Mouse (Mus musculus) cerebellum, adult (tissue): ENCODE data around the gene Hist4h4.
A peak's percentile ranks its signal among the peaks of the same experiment; 100 is the strongest.
"Not testable (repeated sequence)": the region's sequence is repeated elsewhere in the genome, so short reads cannot be mapped to it uniquely, and the experiment has no call there.

ENCODE experiments used
- ATAC-seq: cut with Nextera tagmentation; 2 replicates; pipeline ENCODE4 v1.9.2; 2017; ENCODE audit warnings: mild to moderate bottlenecking, moderate library complexity, mixed read lengths; ENCODE audit not compliant: insufficient number of reproducible peaks, low FRiP score, low TSS enrichment

Hist4h4 gene

DNA sequence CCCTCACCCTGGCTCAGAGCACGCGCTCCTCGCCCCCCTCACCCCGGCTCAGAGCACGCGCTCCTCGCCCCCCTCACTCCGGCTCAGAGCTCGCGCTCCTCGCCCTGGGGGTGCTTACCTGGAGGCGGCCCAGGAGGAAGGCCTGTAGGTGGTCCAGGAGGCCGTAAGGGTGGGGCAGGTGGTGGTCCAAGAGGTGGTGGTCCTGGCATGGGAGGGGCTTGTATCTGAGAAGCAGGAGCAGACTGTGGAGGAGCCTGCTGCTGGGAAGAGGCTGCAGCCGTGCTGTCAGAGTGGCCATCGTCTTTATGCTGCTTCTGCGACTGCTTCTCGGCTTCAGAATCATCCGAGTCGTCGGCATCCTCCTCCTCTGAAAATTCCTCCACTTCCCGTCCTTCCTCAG lies 12.6 kb upstream of the Hist4h4 start:
- ATAC-seq: no peak

GRCm38 (mm10) chr6:136815381-136815780 lies 11.2 kb upstream of the Hist4h4 start:
- ATAC-seq: no peak

GRCm38 (mm10) chr6:136813117-136813516 lies 8.9 kb upstream of the Hist4h4 start:
- no peak for ATAC-seq

DNA sequence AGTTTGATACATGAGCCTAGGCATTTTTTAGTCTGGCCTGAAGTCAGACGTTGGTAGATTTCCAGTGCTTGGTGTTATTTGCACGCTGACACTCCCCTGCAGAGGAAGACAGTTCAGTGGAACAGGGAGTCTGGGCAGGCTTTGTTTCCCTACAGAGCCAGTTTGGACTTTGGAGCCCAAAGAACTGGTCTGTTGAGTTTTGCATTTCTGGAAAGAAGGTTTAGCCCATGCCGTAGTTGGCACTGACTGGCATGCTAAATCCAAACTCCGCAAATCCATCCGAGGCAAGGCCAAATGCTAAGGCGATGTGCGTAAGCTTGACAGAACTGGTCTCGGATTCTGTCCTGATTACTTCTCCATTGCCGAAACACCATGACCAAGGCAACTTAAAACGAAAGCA lies 7.0 kb upstream of the Hist4h4 start:
- ATAC-seq: no peak

- ATAC-seq: no peak
Measured at GRCm38 (mm10) chr6:136809673-136810072, 5.5 kb upstream of the Hist4h4 start.

DNA sequence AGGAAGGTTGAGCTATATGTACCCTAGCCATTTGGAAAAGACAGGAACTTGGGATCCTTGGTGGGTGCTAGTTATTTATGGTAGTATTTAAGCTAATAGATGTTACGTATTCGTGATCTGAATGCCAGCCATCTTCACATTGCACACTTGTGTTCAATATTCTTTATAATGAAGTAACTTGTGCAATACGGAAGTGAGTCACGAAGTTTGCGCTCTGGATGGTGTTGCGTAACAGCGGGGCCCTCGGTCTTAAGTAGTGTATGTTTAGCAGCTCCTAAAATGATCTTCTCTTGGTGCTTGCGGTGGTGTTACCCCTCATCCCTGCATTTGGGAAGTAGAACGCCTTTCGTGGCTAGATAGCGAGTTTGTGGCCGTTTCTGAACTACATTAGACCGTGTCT lies 4.9 kb upstream of the Hist4h4 start:
- no peak for ATAC-seq

- ATAC-seq: peak; percentile 3; the same call in 1 of the 2 replicates
Measured at GRCm38 (mm10) chr6:136808631-136809046, 4.4 kb upstream of the Hist4h4 start.

DNA sequence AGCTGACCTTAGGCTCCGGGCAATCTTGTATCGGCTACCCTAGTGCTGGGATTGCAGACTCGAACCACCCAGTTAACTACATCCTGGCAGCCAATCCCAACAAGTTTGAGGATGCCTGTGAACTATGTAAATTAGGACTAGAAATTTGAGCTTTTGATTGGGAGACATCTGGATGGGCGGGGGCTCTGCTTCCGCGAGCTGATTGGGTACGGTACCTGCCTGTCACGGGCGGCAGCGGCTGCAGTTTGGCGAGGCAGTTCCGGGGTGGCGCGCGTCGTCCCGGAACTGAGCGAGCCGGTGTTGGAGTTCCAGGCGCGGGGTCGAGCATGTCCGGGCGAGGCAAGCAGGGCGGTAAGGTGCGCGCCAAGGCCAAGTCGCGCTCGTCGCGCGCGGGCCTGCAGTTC lies 3.8 kb upstream of the Hist4h4 start, which contains the start of gene H2afj:
TSS of gene H2afj (plus strand) at position 231 of the 404 bp plus-strand sequence.
- peak; percentile 86 for ATAC-seq

DNA sequence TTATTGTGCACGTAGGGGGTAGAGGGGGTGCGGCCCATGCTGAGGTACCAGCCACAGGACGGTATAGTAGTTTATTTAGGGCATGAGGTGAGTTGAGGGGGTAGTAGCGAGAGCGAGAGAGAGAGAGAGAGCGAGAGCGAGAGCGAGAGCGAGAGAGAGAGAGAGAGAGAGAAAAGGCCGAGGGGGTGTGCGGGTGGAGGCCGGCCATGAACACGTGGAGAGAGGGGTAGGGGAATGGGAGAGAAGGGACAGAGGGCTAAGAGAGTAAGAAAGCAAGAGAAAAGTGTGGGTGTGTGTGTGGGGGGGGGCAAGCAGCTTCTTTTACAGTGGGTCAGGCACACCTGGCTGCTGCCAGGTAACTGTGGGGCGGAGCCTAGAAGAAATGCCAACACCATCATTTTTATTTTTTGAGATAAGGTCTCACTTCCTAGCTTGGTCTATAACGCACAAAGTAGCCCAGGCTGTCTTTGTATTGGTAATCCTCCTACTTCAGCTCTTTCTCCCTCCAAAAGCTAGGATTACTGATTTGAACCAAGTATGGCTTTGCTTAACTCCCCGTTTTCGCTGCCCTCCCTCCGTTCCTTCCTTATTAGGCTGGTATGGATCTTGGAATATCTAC lies 3.3 kb upstream of the Hist4h4 start:
- no peak for ATAC-seq

- ATAC-seq: no peak
Measured at GRCm38 (mm10) chr6:136806819-136807218, 2.6 kb upstream of the Hist4h4 start.

GRCm38 (mm10) chr6:136805409-136805775 lies 1.2 kb upstream of the Hist4h4 start:
- no peak for ATAC-seq

- ATAC-seq: no peak
Measured at GRCm38 (mm10) chr6:136804705-136805408, 642 bp upstream of the Hist4h4 start.

- ATAC-seq: no peak
Measured at GRCm38 (mm10) chr6:136803093-136803738, 999 bp downstream of the Hist4h4 start.

- ATAC-seq: no peak
Measured at GRCm38 (mm10) chr6:136801274-136801673, 2.9 kb downstream of the Hist4h4 start.

DNA sequence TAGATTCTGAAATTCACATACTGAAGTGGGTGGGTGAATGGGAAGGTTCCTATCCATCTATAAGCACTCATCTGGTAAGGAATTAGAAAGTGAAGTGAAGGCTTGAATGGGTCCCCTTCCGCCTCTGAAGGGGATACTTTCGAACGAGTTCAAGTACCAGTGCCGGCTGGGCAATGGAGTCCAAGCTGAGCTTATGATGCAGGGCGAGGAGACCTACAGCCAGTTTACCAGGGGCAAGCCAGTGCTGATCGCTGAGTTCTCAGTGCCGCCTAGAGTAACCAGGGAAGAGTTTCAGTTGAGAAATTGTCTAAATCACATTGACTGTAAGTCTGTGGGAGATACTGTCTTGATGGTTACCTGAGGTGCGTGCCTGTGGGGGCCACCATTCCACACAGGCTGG lies 3.5 kb downstream of the Hist4h4 start:
- ATAC-seq: no peak

DNA sequence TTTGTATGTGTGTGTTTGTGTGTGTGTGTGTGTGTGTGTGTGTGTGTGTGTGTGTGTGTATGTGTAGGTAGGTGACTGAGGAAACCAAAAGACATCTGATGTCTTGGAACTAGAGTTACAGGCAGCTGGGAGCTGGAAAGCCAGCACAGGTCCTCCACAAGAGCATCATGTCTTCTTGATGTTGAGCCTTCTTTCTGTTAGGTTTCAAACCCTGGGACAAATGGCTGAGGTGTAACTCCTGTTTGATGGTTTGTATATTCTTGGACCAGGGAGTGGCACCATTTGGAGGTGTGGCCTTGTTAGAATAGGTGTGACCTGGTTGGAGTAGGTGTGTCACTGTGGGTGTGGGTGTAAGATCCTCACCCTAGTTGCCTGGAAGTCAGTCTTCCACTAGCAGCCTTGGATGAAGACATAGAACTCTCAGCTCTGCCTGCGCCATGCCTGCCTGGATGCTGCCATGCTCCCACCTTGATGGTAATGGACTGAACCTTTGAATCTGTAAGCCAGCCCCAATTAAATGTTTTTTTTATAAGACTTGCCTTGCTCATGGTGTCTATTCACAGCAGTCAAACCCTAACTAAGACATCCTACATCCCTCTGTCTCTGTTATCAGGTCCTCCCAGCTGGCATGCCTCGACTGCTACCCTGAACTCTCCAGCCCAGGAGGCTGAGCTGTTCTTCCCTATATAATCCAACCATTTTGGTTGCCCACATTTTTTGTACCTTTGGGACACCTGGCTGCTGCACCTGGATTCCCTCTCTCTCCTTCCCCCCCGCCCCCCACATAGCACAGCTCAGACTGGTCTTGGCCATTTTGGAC lies 6.1 kb downstream of the Hist4h4 start:
- not testable (repeated sequence) for ATAC-seq

- ATAC-seq: no peak
Measured at GRCm38 (mm10) chr6:136795850-136796249, 8.4 kb downstream of the Hist4h4 start.

DNA sequence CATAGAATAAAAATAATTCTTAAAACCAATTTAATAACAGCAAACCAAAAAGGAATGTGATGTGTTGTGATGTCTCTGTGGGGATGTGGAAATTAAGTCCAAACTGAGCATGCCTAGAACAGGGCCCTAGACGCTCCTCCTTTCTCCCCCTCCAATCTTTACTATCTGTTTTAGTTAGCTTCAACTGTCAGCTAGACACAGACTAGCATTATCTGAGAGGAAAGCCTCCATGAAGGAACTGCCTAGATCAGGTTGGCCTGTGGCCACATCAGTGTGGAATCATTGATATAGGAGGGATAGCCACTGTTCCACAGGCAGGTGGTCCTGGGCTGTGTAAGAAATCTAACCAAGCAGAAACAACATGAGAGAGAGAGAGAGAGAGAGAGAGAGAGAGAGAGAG lies 9.1 kb downstream of the Hist4h4 start:
- no peak for ATAC-seq

- no peak for ATAC-seq
Measured at GRCm38 (mm10) chr6:136793831-136794525, 10.2 kb downstream of the Hist4h4 start.
